Mouse (Mus musculus) bone marrow, adult 2 months (tissue): Measurements from ENCODE around the gene Foxn3.

Source experiments
- CTCF ChIP-seq: fragments of 200-500 bp; IDR thresholded peaks from 2 replicates; pipeline ENCODE4 v1.5.1; 2011; ENCODE audit warnings: low read length, control low read depth; ENCODE audit not compliant: control insufficient read depth, insufficient read depth
- POLR2A ChIP-seq: fragments of 200-500 bp; IDR thresholded peaks from 2 replicates; pipeline ENCODE4 v1.6.1; 2011; ENCODE audit warnings: low read depth, mild to moderate bottlenecking, control low read depth, low read length, borderline replicate concordance; ENCODE audit not compliant: control insufficient read depth

DNA sequence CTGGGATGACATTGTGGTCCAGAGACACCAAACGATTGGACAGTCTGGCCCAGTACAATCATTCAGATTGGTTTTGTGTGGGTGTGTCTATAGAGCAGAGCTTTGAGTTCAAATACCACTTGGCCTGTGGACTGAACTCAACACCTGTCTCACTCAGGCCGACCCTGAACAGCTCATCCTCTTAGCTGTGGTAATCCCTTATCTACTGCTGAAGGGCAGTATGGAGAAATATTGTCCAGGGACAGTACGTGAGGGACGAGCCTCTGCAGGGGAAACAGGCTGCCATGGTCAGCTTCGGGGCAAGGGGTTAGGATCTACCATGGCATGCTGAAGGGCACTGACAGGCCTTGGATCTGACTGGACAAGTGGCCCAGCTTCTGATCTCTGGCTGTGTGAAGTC, 306.9 kb downstream of the Foxn3 start:
- no peak for TF ChIP-seq CTCF
- TF ChIP-seq POLR2A: no peak
